Mouse (Mus musculus) B cell, adult 2 months (primary cell): ENCODE measurements around the gene Aplnr.

Source experiments
- DNase-seq, 2 experiments: peaks; one replicate each; pipeline ENCODE4 v3.0.0; 2022

Aplnr gene

GRCm38 (mm10) chr2:85138143-85138542, 2.1 kb downstream of the Aplnr start:
- no peak for DNase-seq

DNA sequence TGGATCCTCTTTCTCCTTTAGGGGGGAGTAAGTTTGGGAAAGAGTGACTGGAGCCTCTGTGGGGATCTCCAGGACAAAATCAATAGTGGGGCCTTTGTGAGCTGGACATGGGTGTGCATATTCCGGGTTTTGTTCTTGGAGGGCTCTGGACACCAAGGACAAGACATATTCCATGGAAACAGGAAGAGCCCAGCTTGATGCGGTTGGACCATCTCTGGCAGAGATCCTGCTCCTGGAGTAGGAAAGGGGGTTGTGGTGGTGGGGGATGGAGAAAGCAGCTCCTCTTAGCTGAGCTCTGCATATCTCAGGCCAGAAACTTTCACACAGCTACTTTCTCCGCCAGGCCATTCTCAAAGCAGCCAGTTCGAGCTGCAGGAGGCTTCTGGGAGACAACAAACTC, 3.4 kb downstream of the Aplnr start:
- no peak for DNase-seq

DNA sequence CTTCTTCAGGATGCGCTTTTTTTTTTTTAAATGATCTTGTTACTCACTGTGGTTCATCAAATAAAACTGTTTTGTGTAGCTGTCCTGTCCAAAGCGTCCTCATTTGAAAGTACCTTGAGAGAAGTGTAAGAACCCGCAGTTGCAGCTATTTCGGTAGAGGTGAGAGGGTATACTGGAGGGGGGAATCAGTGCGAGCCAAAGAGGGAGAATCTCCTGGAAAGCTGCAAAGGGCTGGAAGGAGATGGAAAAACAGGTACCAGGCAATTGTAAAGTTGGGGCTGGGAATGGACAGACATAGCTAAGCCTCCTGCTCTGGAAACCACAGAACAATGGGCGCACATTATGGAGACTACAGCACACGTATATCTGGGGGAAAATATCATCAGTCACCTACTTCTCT, 3.8 kb downstream of the Aplnr start:
- no peak for DNase-seq

GRCm38 (mm10) chr2:85140833-85141232, 4.8 kb downstream of the Aplnr start:
- no peak for DNase-seq

GRCm38 (mm10) chr2:85144908-85145307, 8.9 kb downstream of the Aplnr start:
- no peak for DNase-seq

DNA sequence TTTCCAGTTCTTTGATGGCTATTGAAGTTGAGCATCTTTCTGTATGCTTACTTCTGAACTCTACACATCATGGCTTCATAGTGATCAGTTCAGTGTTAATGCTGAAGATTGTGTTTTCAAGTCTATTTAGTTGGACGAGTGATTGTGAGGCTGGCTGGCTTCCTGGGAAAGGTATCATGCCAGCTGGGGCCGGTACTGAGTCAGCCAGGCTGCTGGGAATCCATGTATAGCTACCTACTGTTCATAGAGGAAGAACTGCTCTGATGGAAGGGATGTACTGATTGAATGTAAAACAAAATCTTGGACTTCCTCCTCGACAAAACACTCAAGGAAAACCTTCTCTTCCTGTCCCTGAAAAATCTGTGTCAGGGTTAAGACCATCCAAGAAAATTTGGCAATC, 9.3 kb downstream of the Aplnr start:
- no peak for DNase-seq

DNA sequence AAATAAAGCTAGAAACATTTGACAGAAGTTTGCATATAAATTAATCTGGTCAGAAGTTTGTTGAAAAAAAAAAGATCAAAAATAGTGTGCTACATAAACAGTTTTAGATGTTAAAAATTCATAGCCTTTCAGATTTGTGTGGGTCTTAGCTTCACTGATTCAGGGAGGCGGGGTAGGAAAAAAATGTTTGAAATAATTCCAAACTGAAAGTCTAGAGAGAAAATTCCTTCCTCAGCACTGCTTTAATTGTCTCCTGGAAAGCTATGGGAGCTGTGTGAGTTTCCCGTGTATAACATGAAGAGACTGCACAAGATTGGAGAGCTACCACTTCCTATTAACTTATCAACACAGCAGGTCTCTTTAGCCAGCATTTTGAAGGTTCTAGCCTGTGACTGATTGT, 11.5 kb downstream of the Aplnr start:
- no peak for DNase-seq

DNA sequence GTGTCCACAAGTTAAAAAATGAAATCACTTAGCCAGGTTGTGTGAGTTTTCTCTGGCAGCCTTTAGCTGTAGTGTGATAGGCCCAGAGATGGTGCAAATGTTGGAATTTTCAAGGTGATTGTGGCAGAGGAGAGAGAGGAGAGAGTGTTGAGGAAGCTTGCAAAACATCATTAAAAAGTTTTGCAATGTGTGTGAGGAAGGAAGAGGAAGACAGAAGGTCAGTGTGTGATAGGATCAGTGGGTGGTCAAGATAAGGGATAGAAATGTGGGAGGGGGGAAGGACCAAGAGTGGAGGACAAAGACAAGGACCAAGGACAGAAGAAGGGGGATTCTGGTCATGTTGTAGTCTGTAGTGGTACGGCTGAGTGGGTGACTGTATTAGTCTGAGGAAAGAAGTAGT, 14.3 kb downstream of the Aplnr start:
- DNase-seq: no peak

DNA sequence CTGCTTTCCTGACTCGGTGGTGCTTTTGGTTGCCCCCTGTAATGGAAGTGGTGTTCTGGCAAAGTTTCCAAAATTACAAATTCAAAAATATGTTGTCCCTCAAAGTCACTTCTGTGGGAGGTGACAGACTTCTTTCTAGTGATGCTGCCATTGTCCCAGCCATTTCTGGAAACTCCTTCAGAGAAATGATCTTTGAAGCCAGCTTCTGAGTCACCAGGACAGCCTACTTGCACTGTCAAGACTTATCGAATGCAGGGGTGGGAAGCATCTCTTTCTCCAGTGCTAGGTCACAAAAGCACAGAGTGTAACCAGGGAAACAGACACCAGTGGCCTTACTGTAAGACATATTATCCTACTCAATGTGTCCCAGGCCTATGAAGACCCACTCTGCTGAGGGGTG, 15.2 kb downstream of the Aplnr start:
- DNase-seq: no peak

- no peak for DNase-seq
Observed at GRCm38 (mm10) chr2:85155334-85155733, 19.3 kb downstream of the Aplnr start.

DNA sequence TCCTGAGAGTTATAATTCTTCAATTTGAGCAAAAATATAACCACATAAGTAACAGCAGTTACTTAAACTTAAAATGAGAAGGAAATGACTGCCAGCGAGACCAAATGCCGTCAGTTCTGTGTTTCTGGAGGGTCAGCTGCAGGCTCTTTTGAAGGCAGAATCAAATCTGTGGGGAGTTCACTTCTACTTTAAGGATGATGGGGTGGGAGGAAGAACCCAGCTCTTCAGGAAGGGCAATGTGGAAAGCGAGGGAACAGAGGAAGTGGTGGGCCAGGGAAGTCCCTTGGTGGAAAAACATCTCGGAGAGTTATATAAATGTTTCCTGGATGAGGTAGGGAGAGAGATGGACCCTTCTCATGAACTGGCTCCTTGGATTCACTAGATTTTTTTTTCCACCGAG, 20.1 kb downstream of the Aplnr start:
- no peak for DNase-seq

DNA sequence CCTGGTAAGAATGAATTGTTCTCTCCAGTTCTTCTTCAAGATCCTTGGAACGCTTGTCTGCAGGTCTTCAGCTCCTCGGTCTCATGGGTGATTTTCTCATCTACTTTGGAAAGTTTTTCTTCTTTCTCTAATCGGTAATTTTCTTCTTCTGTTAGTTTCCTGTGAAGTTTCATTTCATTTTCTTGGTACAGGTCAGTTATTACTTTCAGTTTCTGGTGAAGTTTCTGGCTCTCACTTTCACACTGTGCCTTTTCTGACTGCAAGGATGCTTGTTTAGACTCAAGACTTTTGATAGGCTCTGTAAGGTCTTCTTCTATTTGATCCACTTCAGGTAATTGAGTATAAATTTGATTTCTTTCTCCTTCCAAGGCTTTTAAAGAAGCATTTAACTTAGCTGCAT, 21.4 kb downstream of the Aplnr start:
- no peak for DNase-seq

DNA sequence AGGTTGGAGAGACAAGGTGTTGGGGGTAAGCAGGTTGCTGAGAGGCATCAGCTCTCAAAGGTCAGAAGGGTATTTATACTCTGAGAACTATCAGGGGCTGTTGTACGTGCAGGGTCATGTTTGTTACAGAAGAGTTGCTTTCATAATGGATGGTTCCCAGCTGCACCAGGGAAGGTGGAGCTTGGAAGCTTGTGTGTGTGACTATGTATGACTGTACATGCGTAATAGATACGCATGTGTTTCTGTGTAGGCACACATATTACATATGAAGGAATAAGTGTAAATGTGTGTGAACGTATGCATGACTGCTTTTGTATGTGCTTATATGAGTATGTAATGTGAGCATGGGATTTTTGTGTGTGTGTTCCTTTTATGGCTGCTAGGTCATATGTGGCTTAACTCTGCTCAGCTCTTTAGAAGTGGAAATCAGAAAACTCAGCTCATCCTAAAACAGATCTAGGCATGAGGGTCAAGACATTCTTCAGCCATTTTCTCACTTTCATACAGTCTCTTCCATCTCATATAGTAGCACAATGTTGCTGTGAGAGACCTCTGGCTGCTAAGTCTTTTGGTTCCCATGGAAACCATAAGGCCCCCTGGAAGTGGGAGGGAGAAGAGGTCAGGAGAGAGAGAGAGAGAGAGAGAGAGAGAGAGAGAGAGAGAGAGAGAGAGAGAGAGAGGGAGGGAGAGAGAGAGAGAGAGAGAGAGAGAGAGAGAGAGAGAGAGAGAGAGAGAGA, 25.0 kb downstream of the Aplnr start:
- no peak for DNase-seq

- no peak for DNase-seq
Observed at GRCm38 (mm10) chr2:85161638-85162093, 25.6 kb downstream of the Aplnr start.

DNA sequence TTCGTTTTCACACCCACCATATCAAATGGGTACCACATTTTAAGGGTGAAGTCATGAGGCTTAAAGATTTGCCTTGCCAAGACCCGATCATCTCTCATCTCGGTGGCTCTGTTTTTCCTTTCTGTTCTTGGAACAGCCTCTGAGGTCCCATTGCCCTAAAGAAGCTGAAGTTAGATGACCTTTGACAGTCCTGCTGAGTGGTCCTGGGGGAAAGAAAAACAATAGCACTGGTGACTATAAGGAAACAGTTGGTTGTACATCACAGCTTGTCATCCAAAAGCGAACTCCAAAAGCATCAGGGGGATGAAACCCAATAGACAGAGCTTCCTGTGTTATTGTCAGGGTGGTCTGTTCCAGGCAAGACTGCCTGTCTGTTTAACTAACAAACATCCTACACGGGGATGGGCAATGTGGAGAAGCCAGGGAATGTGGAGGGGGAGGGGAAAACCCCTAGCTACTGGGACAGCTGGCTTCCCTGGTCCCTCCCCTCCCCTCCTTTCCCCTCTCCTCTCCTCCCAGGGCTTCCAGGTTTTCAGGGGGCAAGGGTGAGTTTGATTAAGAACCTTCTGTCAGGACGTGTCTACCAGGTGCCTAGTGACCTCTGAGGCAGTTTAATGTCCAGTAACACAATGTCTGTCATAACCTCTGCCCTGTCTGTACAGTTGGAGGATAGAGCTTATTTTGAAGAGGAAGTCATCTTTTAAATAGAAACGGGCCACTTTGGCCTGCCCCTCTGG, 27.5 kb downstream of the Aplnr start:
- no peak for DNase-seq

- DNase-seq: no peak
Observed at GRCm38 (mm10) chr2:85167624-85168023, 31.6 kb downstream of the Aplnr start.

DNA sequence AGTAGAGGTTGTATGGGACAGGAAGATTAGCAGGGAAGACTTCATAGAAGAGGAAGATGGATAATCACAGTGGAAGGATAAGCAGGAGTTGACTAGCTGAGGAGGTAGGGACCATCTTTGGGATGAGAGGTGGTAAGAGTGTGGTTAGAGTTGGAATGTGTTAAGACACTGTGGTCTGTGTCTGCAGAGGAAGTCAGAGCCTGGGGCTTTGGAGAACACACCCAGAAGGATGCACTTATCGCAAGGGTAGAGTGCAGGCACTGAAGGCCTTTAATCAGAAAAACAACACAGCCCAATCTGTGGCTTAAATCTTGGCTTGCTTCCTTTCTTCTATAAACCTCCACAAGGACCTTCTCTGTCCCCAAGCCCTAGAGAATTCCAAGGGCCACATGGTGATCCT, 32.3 kb downstream of the Aplnr start:
- DNase-seq: no peak

GRCm38 (mm10) chr2:85172071-85172762, 36.2 kb downstream of the Aplnr start:
- no peak for DNase-seq

GRCm38 (mm10) chr2:85172763-85173103, 36.7 kb downstream of the Aplnr start:
- DNase-seq: no peak

DNA sequence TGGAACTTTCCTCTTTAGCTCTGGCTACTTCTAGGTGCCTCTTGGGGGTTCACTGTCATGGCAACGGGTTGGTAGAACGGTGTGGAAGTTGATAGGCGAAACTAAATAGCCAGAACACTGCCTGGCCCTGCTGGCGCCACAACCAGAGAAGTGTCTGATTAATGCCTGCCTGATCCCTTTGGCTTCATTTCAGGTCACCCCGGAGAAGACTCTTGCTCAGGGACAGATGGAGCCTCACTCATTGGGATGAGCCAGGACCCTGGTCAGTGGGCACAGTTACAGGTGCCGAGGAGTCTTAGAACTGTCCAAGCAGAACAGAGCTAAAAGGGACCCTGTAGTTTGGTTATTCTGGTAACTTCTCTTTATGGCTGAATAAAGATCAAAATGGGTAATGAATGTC, 37.5 kb downstream of the Aplnr start:
- no peak for DNase-seq

- DNase-seq: no peak
Observed at GRCm38 (mm10) chr2:85178139-85178800, 42.2 kb downstream of the Aplnr start.

DNA sequence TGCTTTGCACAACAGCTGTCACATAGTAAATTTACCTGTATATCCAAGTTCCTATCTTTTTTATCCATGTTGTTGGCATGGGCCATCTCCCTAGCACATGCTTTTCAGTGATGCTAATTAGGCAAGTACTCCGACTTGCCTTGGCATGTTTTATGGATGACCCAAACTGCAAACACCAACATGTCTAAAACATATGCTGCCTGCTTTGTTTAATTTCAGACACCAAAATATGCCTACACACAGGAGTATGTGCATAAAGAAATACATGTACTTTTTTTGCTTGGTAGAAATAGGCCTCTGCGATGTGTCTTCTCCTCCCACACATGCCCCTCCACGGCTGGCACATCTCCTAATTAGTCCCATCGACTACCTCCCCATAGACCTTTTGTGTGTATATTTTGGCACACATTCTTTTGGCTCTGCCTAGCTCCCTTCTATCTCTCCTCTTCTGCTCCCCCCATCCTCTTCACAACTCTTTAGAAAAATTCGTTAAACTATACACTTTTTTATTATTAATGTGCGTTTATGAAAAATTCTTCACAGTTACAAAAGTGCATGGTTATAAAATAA, 51.6 kb downstream of the Aplnr start:
- DNase-seq: no peak
